8 mouse cellular contexts compared by ENCODE assay signal in genomic region chr4:139310899-139311701, GRCm38 (mm10). TPM values are rescaled to one million over a fixed set of nuclear protein-coding genes. Genes with fewer than 3 reads are reported as not detected.
A peak's percentile ranks its signal among the peaks of the same experiment; 100 is the strongest.
DNase-seq lines count a peak whose midpoint lies in the region; ATAC-seq and TF ChIP-seq lines count a peak whose summit lies in the region.

No protein-coding gene starts in this region.

- peaks cover 8% of the 10 kb centered on the region for H3K27me3 ChIP-seq in CH12.LX (replicated peaks)
- H3K27me3 ChIP-seq in embryonic facial prominence, embryonic 13.5 days = no peaks in the 10 kb centered on the region
- peaks cover 5% of the 10 kb centered on the region; the same call in 1 of the 2 replicates for H3K27me3 ChIP-seq in midbrain, embryonic 13.5 days

- H3K4me3 ChIP-seq in gastrocnemius, adult 2 months = peak overlapping the region; percentile 92
- peak overlapping the region; percentile 65 to 84 (median 83) for H3K4me3 ChIP-seq in CH12.LX (replicated peaks in 1 of 3; ENCODE audit: low read depth in 2 of 3, low read length in 2 of 3, poor library complexity in 1 of 3)
- peak overlapping the region; percentile 99 for H3K4me3 ChIP-seq in embryonic facial prominence, embryonic 13.5 days
- H3K4me3 ChIP-seq in midbrain, embryonic 13.5 days (replicated peaks) = peak overlapping the region; percentile 88

- H3K27ac ChIP-seq in gastrocnemius, adult 2 months = peak overlapping the region; percentile 88
- no peak overlapping the region for H3K27ac ChIP-seq in CH12.LX (ENCODE audit: insufficient read depth, low read depth)
- peak overlapping the region; percentile 81 for H3K27ac ChIP-seq in embryonic facial prominence, embryonic 13.5 days
- peak overlapping the region; percentile 49 for H3K27ac ChIP-seq in midbrain, embryonic 13.5 days

- peaks cover 32 to 71% of the 10 kb centered on the region in 2 experiments for H3K4me1 ChIP-seq in CH12.LX (ENCODE audit: control insufficient read depth in 1 of 2, insufficient read depth in 2 of 2)
- peaks cover 31% of the 10 kb centered on the region for H3K4me1 ChIP-seq in embryonic facial prominence, embryonic 13.5 days
- peaks cover 24% of the 10 kb centered on the region for H3K4me1 ChIP-seq in midbrain, embryonic 13.5 days (replicated peaks)

- no peak for DNase-seq in gastrocnemius, adult 2 months
- no peak for DNase-seq in gastrocnemius, postnatal 10 days
- no peak for DNase-seq in CH12.LX (ENCODE audit: extremely low read depth)
- peak; percentile 61 to 62 for DNase-seq in kidney, adult 8-10 months
- no peak for DNase-seq in left cerebral cortex, adult 18-20 months (ENCODE audit: low spot score in 2 of 2)
- DNase-seq in adrenal gland, postnatal 25 days = no peak

- under 1% methylated on average over 53 of the region's 53 CpGs for WGBS in embryonic facial prominence, embryonic 13.5 days
- under 1% methylated on average over 53 of the region's 53 CpGs for WGBS in midbrain, embryonic 13.5 days

- dilution Hi-C loops in CH12.LX (cut with MboI; ENCODE audit: extremely low pct_ligation_motif_present, extremely low pct_unique_long_range_greater_than_20kb, low sequenced_read_pairs) = no loop called here

- in situ Hi-C loops in CH12.LX (cut with MboI; ENCODE audit: low pct_ligation_motif_present, low pct_unique_long_range_greater_than_20kb, low sequenced_read_pairs) = no loop called here

- no peaks in the 10 kb centered on the region for H3K9me3 ChIP-seq in CH12.LX (replicated peaks; ENCODE audit: low read length)
- H3K9me3 ChIP-seq in embryonic facial prominence, embryonic 13.5 days = no peaks in the 10 kb centered on the region
- no peaks in the 10 kb centered on the region for H3K9me3 ChIP-seq in midbrain, embryonic 13.5 days

- H3K79me2 ChIP-seq in CH12.LX (replicated peaks; ENCODE audit: control insufficient read depth, extremely low read depth, insufficient read depth, poor library complexity, severe bottlenecking) = no peaks in the 10 kb centered on the region

- peaks cover 0 to 23% of the 10 kb centered on the region in 2 experiments for H3K36me3 ChIP-seq in CH12.LX (replicated peaks in 1 of 2; ENCODE audit: control insufficient read depth in 1 of 2, insufficient read depth in 1 of 2, low read length in 1 of 2)
- H3K36me3 ChIP-seq in embryonic facial prominence, embryonic 13.5 days = peaks cover 33% of the 10 kb centered on the region
- H3K36me3 ChIP-seq in midbrain, embryonic 13.5 days = peaks cover 32% of the 10 kb centered on the region

- intact Hi-C loops in gastrocnemius, adult 2 months (cut with DNase I) = no loop called here

- 0 out of 2 replicates have a peak, but pooled peaks have one; percentile 4 for TF ChIP-seq CTCF in gastrocnemius, adult 2 months (IDR thresholded peaks at IDR 0.05)
- no peak for TF ChIP-seq CTCF in CH12.LX (conservative IDR thresholded peaks at IDR 0.05 in 1 of 2, IDR thresholded peaks at IDR 0.05 in 1 of 2; ENCODE audit: low read depth in 2 of 2, low read length in 2 of 2)

- peak overlapping the region; percentile 36 for H3K9ac ChIP-seq in CH12.LX (ENCODE audit: insufficient read depth, low read depth)
- H3K9ac ChIP-seq in embryonic facial prominence, embryonic 13.5 days = peak overlapping the region; percentile 97
- peak overlapping the region; percentile 91 for H3K9ac ChIP-seq in midbrain, embryonic 13.5 days (replicated peaks)

- TF ChIP-seq EP300 in CH12.LX (IDR thresholded peaks at IDR 0.05; ENCODE audit: low read length) = no peak

- no peak for TF ChIP-seq POLR2A in CH12.LX (IDR thresholded peaks at IDR 0.05; ENCODE audit: low read depth, low read length)

- peak; percentile 46; the same call in 1 of the 2 replicates for ATAC-seq in embryonic facial prominence, embryonic 13.5 days (ENCODE audit: insufficient number of reproducible peaks, insufficient read depth, low FRiP score, low TSS enrichment, low read depth)
- ATAC-seq in midbrain, embryonic 13.5 days = no peak; the same call in 1 of the 2 replicates

- no peak for TF ChIP-seq RAD21 in CH12.LX (IDR thresholded peaks at IDR 0.05; ENCODE audit: low read depth, low read length)

- H3K4me2 ChIP-seq in CH12.LX (ENCODE audit: insufficient read depth, low read depth, poor library complexity, severe bottlenecking) = peak overlapping the region; percentile 98
- H3K4me2 ChIP-seq in embryonic facial prominence, embryonic 13.5 days = peak overlapping the region; percentile 96
- H3K4me2 ChIP-seq in midbrain, embryonic 13.5 days (replicated peaks) = peak overlapping the region; percentile 97

TF ChIP-seq in CH12.LX, 34 proteins besides CTCF, POLR2A, EP300 and RAD21:
- no peak; the same call in 1 of the 2 replicates for TF ChIP-seq MXI1 (IDR thresholded peaks at IDR 0.05; ENCODE audit: low read depth, low read length)
- no peak for TF ChIP-seq NELFE (IDR thresholded peaks at IDR 0.05; ENCODE audit: low read depth, low read length)
- TF ChIP-seq MAZ (IDR thresholded peaks at IDR 0.05; ENCODE audit: low read depth, low read length) = no peak
- 0 out of 2 replicates have a peak, but pooled peaks have one; percentile 50 for TF ChIP-seq UBTF (IDR thresholded peaks at IDR 0.05; ENCODE audit: low read depth, low read length)
- no peak for TF ChIP-seq KAT2A (IDR thresholded peaks at IDR 0.05; ENCODE audit: insufficient replicate concordance, low read length)
- 0 out of 2 replicates have a peak, but pooled peaks have one; percentile 0 for TF ChIP-seq SIN3A (IDR thresholded peaks at IDR 0.05; ENCODE audit: low read length)
- no peak for TF ChIP-seq ZC3H11A (IDR thresholded peaks at IDR 0.05; ENCODE audit: low read depth, low read length)
- no peak for TF ChIP-seq ZKSCAN1 (IDR thresholded peaks at IDR 0.05; ENCODE audit: borderline replicate concordance, low read depth, low read length)
- TF ChIP-seq ETS1 (conservative IDR thresholded peaks at IDR 0.05; ENCODE audit: low read depth, low read length) = no peak
- TF ChIP-seq CHD2 (IDR thresholded peaks at IDR 0.05; ENCODE audit: low read length) = no peak
- TF ChIP-seq USF1 (IDR thresholded peaks at IDR 0.05; ENCODE audit: low read depth, low read length) = no peak

RNA-seq across cellular contexts. Expression of gene Akr7a5, which starts 0.6 kb away (rescaled TPM):
- total RNA-seq in gastrocnemius, adult 2 months (2021) = 10 to 100 TPM; 31.2 to 34.7 TPM
- total RNA-seq in gastrocnemius, postnatal 10 days (2021) = 10 to 100 TPM; 32.7 to 36.9 TPM
- total RNA-seq in CH12.LX (2012; rRNA removed) (30.4 and 37.7 TPM in 2 replicates), CH12.LX (2014; rRNA removed) (16.7 and 24.2 TPM in 2 replicates)
- polyA plus RNA-seq in CH12.LX (2012; ENCODE audit: insufficient read length, low read depth) = 27.0 and 27.7 TPM in 2 replicates
- 91.9 and 121 TPM in 2 replicates for polyA plus RNA-seq in embryonic facial prominence, embryonic 13.5 days (2015; fragmentation: Nextera tagmentation; extraction: Ambion mirVana)
- polyA plus RNA-seq in midbrain, embryonic 13.5 days (2015; fragmentation: Nextera tagmentation; extraction: Ambion mirVana) = 65.0 and 66.5 TPM in 2 replicates
- 10 to 100 TPM; 26.8 to 27.0 TPM for total RNA-seq in left cerebral cortex, adult 18-20 months (2021)
- 61.5 and 69.4 TPM in 2 replicates for total RNA-seq in adrenal gland, postnatal 25 days (2021)

RNA-seq across cellular contexts. Expression of gene Pqlc2, which starts 0.6 kb away (rescaled TPM):
- 1 to 10 TPM; 4.9 to 7.2 TPM for total RNA-seq in gastrocnemius, adult 2 months (2021)
- 1 to 10 TPM; 4.9 to 5.6 TPM for total RNA-seq in gastrocnemius, postnatal 10 days (2021)
- total RNA-seq in CH12.LX (2012; rRNA removed) (6.2 and 7.1 TPM in 2 replicates), CH12.LX (2014; rRNA removed) (6.5 and 6.8 TPM in 2 replicates)
- 7.4 and 8.1 TPM in 2 replicates for polyA plus RNA-seq in CH12.LX (2012; ENCODE audit: insufficient read length, low read depth)
- 14.9 and 16.7 TPM in 2 replicates for polyA plus RNA-seq in embryonic facial prominence, embryonic 13.5 days (2015; fragmentation: Nextera tagmentation; extraction: Ambion mirVana)
- polyA plus RNA-seq in midbrain, embryonic 13.5 days (2015; fragmentation: Nextera tagmentation; extraction: Ambion mirVana) = 15.1 and 15.2 TPM in 2 replicates
- total RNA-seq in left cerebral cortex, adult 18-20 months (2021) = 10 to 100 TPM; 15.0 to 15.8 TPM
- 9.9 and 13.3 TPM in 2 replicates for total RNA-seq in adrenal gland, postnatal 25 days (2021)

RNA-seq across cellular contexts. Expression of gene Mrto4, which starts 41.3 kb away (rescaled TPM):
- 10 to 100 TPM; 34.9 to 35.7 TPM for total RNA-seq in gastrocnemius, adult 2 months (2021)
- total RNA-seq in gastrocnemius, postnatal 10 days (2021) = 10 to 100 TPM; 44.3 to 44.9 TPM
- total RNA-seq in CH12.LX (2012; rRNA removed) (195 and 249 TPM in 2 replicates), CH12.LX (2014; rRNA removed) (176 and 190 TPM in 2 replicates)
- polyA plus RNA-seq in CH12.LX (2012; ENCODE audit: insufficient read length, low read depth) = 225 and 275 TPM in 2 replicates
- polyA plus RNA-seq in embryonic facial prominence, embryonic 13.5 days (2015; fragmentation: Nextera tagmentation; extraction: Ambion mirVana) = 122 and 130 TPM in 2 replicates
- 97.9 and 105 TPM in 2 replicates for polyA plus RNA-seq in midbrain, embryonic 13.5 days (2015; fragmentation: Nextera tagmentation; extraction: Ambion mirVana)
- 10 to 100 TPM; 44.3 to 47.5 TPM for total RNA-seq in left cerebral cortex, adult 18-20 months (2021)
- 61.4 and 68.9 TPM in 2 replicates for total RNA-seq in adrenal gland, postnatal 25 days (2021)

RNA-seq across cellular contexts. Expression of gene Emc1, which starts 41.3 kb away (rescaled TPM):
- 10 to 100 TPM; 29.1 to 32.6 TPM for total RNA-seq in gastrocnemius, adult 2 months (2021)
- 10 to 100 TPM; 30.7 TPM for total RNA-seq in gastrocnemius, postnatal 10 days (2021)
- total RNA-seq in CH12.LX (2012; rRNA removed) (25.7 and 33.7 TPM in 2 replicates), CH12.LX (2014; rRNA removed) (19.1 and 20.8 TPM in 2 replicates)
- polyA plus RNA-seq in CH12.LX (2012; ENCODE audit: insufficient read length, low read depth) = 10.2 and 12.0 TPM in 2 replicates
- polyA plus RNA-seq in embryonic facial prominence, embryonic 13.5 days (2015; fragmentation: Nextera tagmentation; extraction: Ambion mirVana) = 29.1 and 29.4 TPM in 2 replicates
- 41.0 and 42.0 TPM in 2 replicates for polyA plus RNA-seq in midbrain, embryonic 13.5 days (2015; fragmentation: Nextera tagmentation; extraction: Ambion mirVana)
- 10 to 100 TPM; 83.1 to 87.3 TPM for total RNA-seq in left cerebral cortex, adult 18-20 months (2021)
- 45.8 and 58.2 TPM in 2 replicates for total RNA-seq in adrenal gland, postnatal 25 days (2021)

RNA-seq across cellular contexts. Expression of gene Ubr4, which starts 41.3 kb away (rescaled TPM):
- total RNA-seq in gastrocnemius, adult 2 months (2021) = 100 to 1,000 TPM in 1 of 2 experiments, 10 to 100 TPM in 1; 94.7 to 125 TPM
- total RNA-seq in gastrocnemius, postnatal 10 days (2021) = 10 to 100 TPM; 79.7 to 99.0 TPM
- total RNA-seq in CH12.LX (2012; rRNA removed) = 71.9 and 90.8 TPM in 2 replicates
- 26.0 and 43.0 TPM in 2 replicates for total RNA-seq in CH12.LX (2014; rRNA removed)
- polyA plus RNA-seq in CH12.LX (2012; ENCODE audit: insufficient read length, low read depth) = 77.4 and 102 TPM in 2 replicates
- 75.3 and 76.1 TPM in 2 replicates for polyA plus RNA-seq in embryonic facial prominence, embryonic 13.5 days (2015; fragmentation: Nextera tagmentation; extraction: Ambion mirVana)
- polyA plus RNA-seq in midbrain, embryonic 13.5 days (2015; fragmentation: Nextera tagmentation; extraction: Ambion mirVana) = 75.8 and 85.2 TPM in 2 replicates
- 100 to 1,000 TPM; 168 to 170 TPM for total RNA-seq in left cerebral cortex, adult 18-20 months (2021)
- 182 and 200 TPM in 2 replicates for total RNA-seq in adrenal gland, postnatal 25 days (2021)

Comparison
In these comparisons a context has a peak if more than half of its experiments do, and no peak if none do; other contexts are left out.
1. DNase-seq: peak in kidney, adult 8-10 months (2 of 2); none in gastrocnemius, adult 2 months (single experiment), gastrocnemius, postnatal 10 days (single experiment), CH12.LX (single experiment), left cerebral cortex, adult 18-20 months (0 of 2) and adrenal gland, postnatal 25 days (single experiment).
2. H3K9ac ChIP-seq: peak in every context shown above with its lines; median percentile 97 in embryonic facial prominence, embryonic 13.5 days; 91 in midbrain, embryonic 13.5 days; 36 in CH12.LX.
3. Peak in every context shown above with its lines, with median percentiles within 50 percentile points of each other: H3K4me3 ChIP-seq and H3K4me2 ChIP-seq.